Mouse (Mus musculus) lung, embryonic 15.5 days (tissue): ENCODE measurements around the gene Hpdl. TPM values are rescaled to one million over a fixed set of nuclear protein-coding genes. Genes with fewer than 3 reads are reported as not detected.
A peak's percentile ranks its signal among the peaks of the same experiment; 100 is the strongest.
"Not testable (repeated sequence)": the region's sequence is repeated elsewhere in the genome, so short reads cannot be mapped to it uniquely, and the experiment has no call there.

Experiments used
- ATAC-seq: fragments of 200-750 bp; cut with Nextera tagmentation; 2 replicates; pipeline ENCODE4 v1.8.0; 2017; ENCODE audit warnings: moderate number of reproducible peaks, borderline replicate concordance; ENCODE audit not compliant: low FRiP score, low TSS enrichment; ENCODE audit errors: extremely low read depth
- H3K27ac ChIP-seq: fragments of 300-500 bp; sonication (generic); 2 replicates; pipeline ENCODE4 v1.5.1; 2015; ENCODE audit warnings: moderate library complexity, mild to moderate bottlenecking, inconsistent platforms
- H3K27me3 ChIP-seq: fragments of 300-500 bp; sonication (generic); 2 replicates; pipeline ENCODE4 v1.6.1; 2015; ENCODE audit warnings: inconsistent platforms
- H3K36me3 ChIP-seq: fragments of 300-500 bp; sonication (generic); 2 replicates; pipeline ENCODE4 v1.6.1; 2015; ENCODE audit warnings: inconsistent platforms
- H3K4me1 ChIP-seq: fragments of 300-500 bp; sonication (generic); 2 replicates; pipeline ENCODE4 v1.6.1; 2015; ENCODE audit warnings: inconsistent platforms
- H3K4me2 ChIP-seq: fragments of 300-500 bp; sonication (generic); 2 replicates; pipeline ENCODE4 v1.6.1; 2015; ENCODE audit warnings: inconsistent platforms, mild to moderate bottlenecking, moderate library complexity
- H3K4me3 ChIP-seq: fragments of 300-500 bp; sonication (generic); 2 replicates; pipeline ENCODE4 v1.5.1; 2015; ENCODE audit warnings: mild to moderate bottlenecking, inconsistent platforms
- H3K9ac ChIP-seq: fragments of 300-500 bp; sonication (generic); 2 replicates; pipeline ENCODE4 v1.6.1; 2015; ENCODE audit warnings: inconsistent platforms
- H3K9me3 ChIP-seq: fragments of 300-500 bp; sonication (generic); 2 replicates; pipeline ENCODE4 v1.6.1; 2016; ENCODE audit warnings: inconsistent platforms
- WGBS: fragments of 180-500 bp; shearing (Covaris S2); methylation state at CpG from one replicate; pipeline ENCODE4 v1.1.7; 2015; 5-methylcytosine and 5-hydroxymethylcytosine counted together
- polyA plus RNA-seq: library from polyadenylated mRNA; unstranded; fragments of >200 nt; fragmentation: Nextera tagmentation; extraction: Ambion mirVana; gene quantifications from 2 replicates; pipeline ENCODE4 v1.2.1, GENCODE M21; 2015

Hpdl gene
- polyA plus RNA-seq: 0.52 and 0.71 TPM in 2 replicates

DNA sequence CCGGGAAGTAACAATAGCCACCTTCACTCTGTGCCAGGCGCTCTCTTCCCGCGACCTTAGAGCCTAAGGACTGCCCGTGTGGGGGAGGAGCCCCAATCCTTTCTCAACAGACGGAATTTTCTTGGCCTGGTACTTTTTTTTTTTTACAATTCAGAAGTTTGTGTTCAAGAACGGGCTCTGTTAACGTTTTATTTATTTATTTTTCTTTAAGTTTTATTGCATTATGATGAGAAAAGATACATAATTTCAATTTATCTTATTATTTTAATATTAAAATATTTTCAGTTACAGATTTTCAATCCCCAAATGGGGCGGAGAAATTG lies at the start of gene Hpdl:
TSS of gene Hpdl (minus strand) at position 14 of the 323 bp plus-strand sequence.
- H3K36me3 ChIP-seq: 0 out of 2 replicates have a peak, but pooled peaks cover 3% of the 10 kb centered on the region
- H3K4me2 ChIP-seq: peak within 1 kb of the TSS; percentile 96
- H3K4me3 ChIP-seq: peak within 1 kb of the TSS; percentile 54
- H3K4me1 ChIP-seq: peaks cover 13% of the 10 kb centered on the region
- H3K27me3 ChIP-seq: peaks cover 20% of the 10 kb centered on the region
- H3K27ac ChIP-seq: no peak within 1 kb of the TSS
- H3K9me3 ChIP-seq: no peaks in the 10 kb centered on the region
- WGBS: 11% methylated on average over 9 of the region's 9 CpGs
- peak within 1 kb of the TSS; percentile 45 for H3K9ac ChIP-seq
- ATAC-seq: no peak; the same call in 1 of the 2 replicates

DNA sequence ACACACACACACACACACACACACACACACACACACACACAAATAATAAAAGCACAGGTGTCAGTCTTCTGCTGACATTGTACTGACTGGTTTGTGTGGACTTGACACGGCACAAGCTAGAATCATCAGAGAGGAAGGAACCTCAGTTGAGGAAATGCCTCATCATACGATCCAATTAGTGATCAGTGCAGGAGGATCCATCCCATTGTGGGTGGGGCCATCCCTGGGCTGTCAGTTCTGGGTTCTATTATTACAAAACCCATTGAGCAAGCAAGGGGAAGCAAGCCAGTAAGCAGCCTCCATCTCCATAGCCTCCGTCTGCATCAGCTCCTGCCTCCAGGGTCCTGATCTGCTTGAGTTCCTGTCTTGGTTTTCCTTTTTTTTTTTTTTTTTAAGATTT lies 48.4 kb upstream of the Hpdl start:
- Histone ChIP-seq H3K4me1 (no peaks in the 10 kb centered on the region), H3K36me3 (no peaks in the 10 kb centered on the region), H3K9me3 (no peaks in the 10 kb centered on the region), H3K4me3 (no peak overlapping the region), H3K27ac (no peak overlapping the region), H3K4me2 (no peak overlapping the region), H3K27me3 (peaks cover 6% of the 10 kb centered on the region; the same call in 1 of the 2 replicates), H3K9ac (no peak overlapping the region)
- 61% methylated on average over 3 of the region's 3 CpGs for WGBS
- ATAC-seq: no peak

DNA sequence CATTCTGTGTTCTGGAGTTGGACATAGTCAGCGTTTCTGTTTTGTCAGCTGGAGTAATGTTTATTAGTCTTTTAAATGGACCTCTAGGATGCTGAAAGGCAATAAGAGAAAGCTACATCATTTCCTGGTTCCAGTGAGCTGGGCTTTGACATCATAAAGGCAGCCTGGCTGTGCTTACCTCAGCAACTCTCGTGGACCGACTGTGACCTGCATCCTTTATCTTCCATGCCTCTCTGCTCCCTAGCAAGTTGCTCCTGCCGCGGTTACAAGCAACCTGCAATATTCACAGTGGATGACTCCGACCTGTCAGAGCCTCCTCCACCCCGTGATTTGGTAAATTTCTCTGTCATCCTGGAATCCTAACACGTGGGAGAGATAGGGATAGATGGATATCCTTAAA lies 40.5 kb upstream of the Hpdl start:
- Histone ChIP-seq H3K4me2 (no peak overlapping the region), H3K4me3 (no peak overlapping the region), H3K4me1 (no peaks in the 10 kb centered on the region), H3K27ac (no peak overlapping the region), H3K27me3 (no peaks in the 10 kb centered on the region), H3K9me3 (no peaks in the 10 kb centered on the region), H3K9ac (no peak overlapping the region), H3K36me3 (no peaks in the 10 kb centered on the region)
- 54% methylated on average over 8 of the region's 8 CpGs for WGBS
- ATAC-seq: no peak

DNA sequence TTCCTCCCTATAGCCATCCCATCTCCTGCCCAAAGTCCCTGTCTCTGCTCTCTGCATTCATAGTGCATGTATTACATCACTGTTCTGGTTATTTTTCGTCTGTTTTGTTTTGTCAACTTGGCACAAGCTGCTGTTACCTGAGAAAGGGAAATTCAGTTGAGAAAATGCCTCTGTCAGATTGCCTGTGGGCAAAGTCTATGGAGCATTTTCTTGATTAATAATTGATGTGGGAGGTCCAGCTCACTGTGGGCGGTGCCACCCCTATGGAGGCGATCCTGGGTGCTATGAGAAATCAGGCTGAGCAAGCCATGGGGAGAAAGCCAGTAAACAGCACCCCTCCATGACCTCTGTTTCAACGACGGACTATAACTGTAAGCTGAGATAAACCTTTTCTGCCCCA lies 38.2 kb upstream of the Hpdl start:
- H3K9ac ChIP-seq: no peak overlapping the region
- H3K9me3 ChIP-seq: no peaks in the 10 kb centered on the region
- ATAC-seq: no peak
- no peaks in the 10 kb centered on the region for H3K27me3 ChIP-seq
- no peak overlapping the region for H3K4me3 ChIP-seq
- H3K36me3 ChIP-seq: no peaks in the 10 kb centered on the region
- WGBS: 59% methylated on average over 5 of the region's 5 CpGs
- H3K27ac ChIP-seq: no peak overlapping the region
- no peak overlapping the region for H3K4me2 ChIP-seq
- no peaks in the 10 kb centered on the region for H3K4me1 ChIP-seq

DNA sequence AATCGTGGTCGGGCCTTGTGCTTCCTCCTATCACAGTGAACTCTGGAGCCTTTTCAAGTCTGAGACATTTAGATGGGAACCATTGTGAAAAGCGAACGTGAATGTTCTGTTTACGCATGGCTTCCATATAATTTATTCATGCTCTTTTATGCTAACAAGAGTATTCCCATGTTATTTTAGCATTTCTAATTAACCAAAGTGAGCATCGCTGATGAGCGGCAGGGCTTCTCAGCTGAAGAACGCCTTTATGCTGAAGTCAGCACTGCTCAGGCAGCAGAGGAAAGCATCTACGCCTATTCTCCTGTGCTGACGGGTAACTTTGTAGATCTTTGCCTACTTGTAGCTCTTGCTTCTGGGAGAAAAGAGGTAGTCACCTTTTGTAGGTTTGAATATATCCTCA lies 35.7 kb upstream of the Hpdl start:
- no peak overlapping the region for H3K4me2 ChIP-seq
- H3K27me3 ChIP-seq: no peaks in the 10 kb centered on the region
- H3K27ac ChIP-seq: no peak overlapping the region
- no peak overlapping the region for H3K9ac ChIP-seq
- H3K9me3 ChIP-seq: no peaks in the 10 kb centered on the region
- H3K36me3 ChIP-seq: no peaks in the 10 kb centered on the region
- WGBS: 87% methylated on average over 10 of the region's 10 CpGs
- H3K4me1 ChIP-seq: no peaks in the 10 kb centered on the region
- ATAC-seq: no peak
- H3K4me3 ChIP-seq: no peak overlapping the region

DNA sequence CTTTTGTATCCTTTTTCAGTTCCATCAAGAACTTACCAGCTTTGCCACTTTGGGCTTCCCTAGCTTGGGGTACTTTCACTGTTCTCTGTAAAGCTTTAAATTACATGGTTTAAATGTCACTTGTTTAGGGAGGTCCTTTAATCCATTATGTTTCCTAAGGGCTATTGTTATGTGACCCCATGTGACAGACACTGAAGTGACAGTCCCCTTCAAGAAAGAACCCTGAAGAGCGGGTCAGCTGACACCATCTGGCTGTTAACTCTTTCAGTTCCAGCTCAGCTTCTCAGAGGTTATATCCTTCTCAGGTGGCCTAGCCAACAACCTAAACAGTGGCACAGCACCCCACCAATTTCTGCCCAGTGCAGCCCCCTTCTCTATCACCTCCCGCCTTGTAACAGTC lies 32.8 kb upstream of the Hpdl start:
- Histone ChIP-seq H3K4me3 (no peak overlapping the region), H3K27ac (no peak overlapping the region), H3K9me3 (no peaks in the 10 kb centered on the region), H3K9ac (no peak overlapping the region), H3K4me1 (no peaks in the 10 kb centered on the region), H3K27me3 (no peaks in the 10 kb centered on the region), H3K36me3 (no peaks in the 10 kb centered on the region), H3K4me2 (no peak overlapping the region)
- 16% methylated on average over 2 of the region's 2 CpGs for WGBS
- no peak for ATAC-seq

DNA sequence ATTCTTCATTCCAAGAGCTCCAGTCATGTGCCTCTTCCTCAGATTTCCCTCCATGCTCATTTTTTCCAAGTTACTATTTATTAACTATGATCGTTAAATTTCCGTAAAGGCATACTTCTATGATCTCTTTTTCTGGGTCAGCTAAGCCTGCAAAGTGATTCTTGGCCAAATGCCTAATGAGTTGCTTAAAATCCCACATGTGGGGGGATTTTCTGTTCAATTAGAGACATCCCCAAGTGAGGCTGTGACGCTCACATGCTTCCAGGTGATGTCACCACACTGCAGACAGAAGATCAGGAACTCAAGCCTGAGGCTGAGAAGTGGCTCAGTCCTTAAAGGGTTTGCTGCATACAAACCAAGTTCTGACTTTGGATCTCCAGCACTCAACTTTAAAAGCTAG lies 28.4 kb upstream of the Hpdl start:
- Histone ChIP-seq H3K27ac (no peak overlapping the region), H3K9ac (no peak overlapping the region), H3K4me3 (no peak overlapping the region), H3K36me3 (no peaks in the 10 kb centered on the region), H3K9me3 (no peaks in the 10 kb centered on the region), H3K27me3 (no peaks in the 10 kb centered on the region), H3K4me2 (no peak overlapping the region), H3K4me1 (no peaks in the 10 kb centered on the region)
- WGBS: 70% methylated on average over 3 of the region's 3 CpGs
- no peak for ATAC-seq

DNA sequence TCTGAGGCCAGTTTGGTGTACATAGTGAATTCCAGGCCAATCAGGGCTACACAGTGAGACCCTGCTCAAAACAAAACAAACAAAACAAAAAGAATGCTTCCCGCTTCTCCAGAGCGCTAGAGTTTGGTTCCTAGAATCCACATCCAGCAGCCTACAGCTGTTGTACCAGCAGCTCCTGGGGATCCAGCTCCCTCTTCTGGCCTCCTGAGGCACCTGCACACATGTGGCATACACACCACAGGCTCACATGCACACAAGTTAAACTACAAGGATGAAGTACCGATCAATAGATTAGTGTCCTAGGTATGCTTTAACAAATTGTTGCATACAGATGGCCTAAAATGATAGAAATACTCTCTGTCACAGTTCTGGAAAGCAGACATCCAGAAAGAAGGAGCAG lies 22.8 kb upstream of the Hpdl start:
- Histone ChIP-seq H3K9ac (no peak overlapping the region), H3K4me3 (no peak overlapping the region), H3K27me3 (peaks cover 17% of the 10 kb centered on the region), H3K27ac (no peak overlapping the region), H3K4me1 (no peaks in the 10 kb centered on the region), H3K9me3 (no peaks in the 10 kb centered on the region), H3K36me3 (no peaks in the 10 kb centered on the region), H3K4me2 (no peak overlapping the region)
- WGBS: 90% methylated on average over 3 of the region's 3 CpGs
- no peak for ATAC-seq

DNA sequence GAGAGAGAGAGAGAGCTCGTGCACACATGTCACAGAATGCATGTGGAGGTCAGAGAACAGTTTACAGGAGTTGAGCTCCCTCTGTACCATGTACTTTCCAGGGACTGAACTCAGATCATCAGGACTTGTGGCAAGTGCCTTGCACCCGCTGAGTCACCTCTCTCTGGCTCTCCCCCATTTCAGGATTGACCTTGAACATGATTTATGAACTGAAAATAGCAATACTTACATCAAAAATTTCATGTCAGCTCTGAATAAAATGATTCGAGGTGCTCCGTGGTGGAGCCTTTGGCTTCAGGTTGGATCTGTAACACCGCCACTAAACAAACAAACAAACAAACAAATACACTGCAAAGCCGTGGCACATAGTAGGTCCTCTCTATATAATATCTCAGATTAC lies 19.3 kb upstream of the Hpdl start:
- Histone ChIP-seq H3K4me1 (no peaks in the 10 kb centered on the region), H3K36me3 (no peaks in the 10 kb centered on the region), H3K9ac (no peak overlapping the region), H3K9me3 (no peaks in the 10 kb centered on the region), H3K4me2 (no peak overlapping the region), H3K27me3 (peaks cover 23% of the 10 kb centered on the region), H3K4me3 (no peak overlapping the region), H3K27ac (no peak overlapping the region)
- 73% methylated on average over 6 of the region's 6 CpGs for WGBS
- no peak for ATAC-seq

DNA sequence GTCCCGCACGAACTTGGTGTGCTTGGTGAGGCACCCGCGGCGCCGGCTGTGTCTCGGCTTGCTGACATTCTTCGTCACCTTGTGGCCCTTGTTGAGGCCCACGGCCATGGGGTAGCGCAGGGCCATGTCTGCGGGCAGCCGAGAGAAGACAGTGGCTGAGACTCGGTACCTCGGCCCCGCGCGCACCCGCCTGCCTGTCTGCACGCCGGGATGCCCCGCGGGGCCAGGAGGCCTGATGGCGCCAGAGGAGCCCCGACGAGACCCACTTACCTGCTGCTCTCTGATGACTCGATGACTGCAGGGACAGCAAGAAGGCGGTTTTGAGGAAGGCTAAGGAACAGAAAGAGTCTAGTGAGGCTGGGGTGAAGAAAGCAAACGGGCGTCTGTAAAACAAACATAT lies 18.6 kb upstream of the Hpdl start:
- WGBS: 17% methylated on average over 23 of the region's 29 CpGs
- not testable (repeated sequence) for H3K27ac ChIP-seq, ATAC-seq, H3K4me1 ChIP-seq, H3K9ac ChIP-seq, H3K9me3 ChIP-seq, H3K36me3 ChIP-seq
- Histone ChIP-seq H3K27me3 (peaks cover 23% of the 10 kb centered on the region), H3K4me2 (peak overlapping the region; percentile 42), H3K4me3 (0 out of 2 replicates have a peak overlapping the region, but pooled peaks have one; percentile 1)

DNA sequence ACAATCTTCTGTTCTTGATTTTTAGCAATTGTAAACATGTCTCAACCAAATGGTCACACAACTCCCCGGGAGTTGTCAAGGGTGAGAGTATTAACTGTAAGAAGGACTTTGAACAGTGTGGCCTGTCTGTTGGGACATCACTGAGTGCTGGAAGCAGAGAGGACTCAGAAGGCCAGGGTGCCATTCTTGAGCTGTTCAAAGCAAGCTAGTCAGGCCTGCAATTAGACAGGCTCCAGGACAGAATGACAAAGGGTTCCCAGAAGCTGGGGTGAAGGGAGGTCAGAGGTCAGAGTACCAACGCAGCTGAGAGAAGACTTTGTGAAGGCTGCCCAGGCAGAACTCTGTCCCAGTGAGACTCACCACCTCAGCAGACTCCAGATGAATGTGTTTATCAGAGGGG lies 17.5 kb upstream of the Hpdl start:
- Histone ChIP-seq H3K27ac (no peak overlapping the region), H3K4me3 (no peak overlapping the region), H3K27me3 (peaks cover 23% of the 10 kb centered on the region), H3K4me1 (no peaks in the 10 kb centered on the region), H3K9ac (no peak overlapping the region), H3K4me2 (no peak overlapping the region), H3K36me3 (no peaks in the 10 kb centered on the region), H3K9me3 (no peaks in the 10 kb centered on the region)
- WGBS: 33% methylated on average over 2 of the region's 2 CpGs
- ATAC-seq: no peak

DNA sequence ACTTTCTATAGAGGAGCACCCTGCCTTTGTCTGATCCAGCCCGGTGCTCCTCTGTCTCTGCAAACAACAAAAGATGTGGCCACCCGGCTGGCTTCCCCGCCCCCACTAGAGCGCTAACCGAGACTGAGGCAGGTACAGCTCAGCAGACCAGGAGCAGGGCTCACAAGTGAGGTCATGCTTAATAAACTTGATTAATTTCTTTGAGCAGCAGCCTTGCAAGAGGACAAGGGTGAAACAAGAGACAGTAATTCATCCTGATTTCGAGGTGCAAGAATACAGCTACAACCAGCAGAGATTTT lies 8.5 kb upstream of the Hpdl start:
- Histone ChIP-seq H3K4me1 (peaks cover 4% of the 10 kb centered on the region; the same call in 1 of the 2 replicates), H3K9me3 (no peaks in the 10 kb centered on the region), H3K4me3 (no peak overlapping the region), H3K27ac (no peak overlapping the region), H3K36me3 (no peaks in the 10 kb centered on the region), H3K27me3 (no peaks in the 10 kb centered on the region), H3K4me2 (no peak overlapping the region), H3K9ac (no peak overlapping the region)
- 34% methylated on average over 6 of the region's 6 CpGs for WGBS
- no peak for ATAC-seq

DNA sequence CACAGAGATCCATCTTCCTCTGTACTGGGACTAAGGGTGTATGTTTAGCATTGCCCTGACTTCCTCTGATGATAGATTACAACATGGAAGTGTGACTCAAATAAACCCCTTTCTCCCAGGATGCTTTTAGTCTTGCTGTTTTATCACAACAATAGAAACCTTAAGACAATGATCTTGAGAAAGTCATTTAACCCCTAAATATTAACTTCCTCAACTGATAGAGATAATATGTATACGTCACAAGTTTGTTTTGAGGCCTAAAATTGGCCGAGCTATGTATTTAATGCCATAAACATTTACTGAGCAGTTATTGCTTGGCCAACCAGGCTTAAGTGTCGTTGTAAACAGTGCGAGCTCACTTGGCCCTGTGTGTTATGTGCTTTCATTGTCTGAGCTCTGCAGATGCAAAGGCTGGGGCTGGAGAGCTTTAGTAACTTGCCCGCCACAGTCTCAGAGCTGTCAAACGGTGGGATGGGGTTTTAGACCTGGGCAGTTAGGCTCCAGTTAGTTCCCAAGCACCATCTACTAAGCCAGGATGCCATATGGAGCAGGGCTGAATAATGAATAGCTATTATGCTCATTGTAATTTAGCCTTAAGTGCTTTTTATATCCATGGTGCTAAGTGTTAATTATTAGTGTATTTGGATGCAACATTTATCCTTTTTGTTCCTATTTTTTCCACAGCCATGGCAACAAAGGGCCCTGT lies 8.0 kb upstream of the Hpdl start:
- Histone ChIP-seq H3K27ac (no peak overlapping the region), H3K36me3 (no peaks in the 10 kb centered on the region), H3K9me3 (no peaks in the 10 kb centered on the region), H3K27me3 (no peaks in the 10 kb centered on the region), H3K4me1 (peaks cover 5% of the 10 kb centered on the region; the same call in 1 of the 2 replicates), H3K4me3 (no peak overlapping the region), H3K9ac (no peak overlapping the region), H3K4me2 (no peak overlapping the region)
- ATAC-seq: no peak
- 40% methylated on average over 6 of the region's 6 CpGs for WGBS
